Comparison of ENCODE assay signal across 13 mouse cellular contexts in the genomic region with DNA sequence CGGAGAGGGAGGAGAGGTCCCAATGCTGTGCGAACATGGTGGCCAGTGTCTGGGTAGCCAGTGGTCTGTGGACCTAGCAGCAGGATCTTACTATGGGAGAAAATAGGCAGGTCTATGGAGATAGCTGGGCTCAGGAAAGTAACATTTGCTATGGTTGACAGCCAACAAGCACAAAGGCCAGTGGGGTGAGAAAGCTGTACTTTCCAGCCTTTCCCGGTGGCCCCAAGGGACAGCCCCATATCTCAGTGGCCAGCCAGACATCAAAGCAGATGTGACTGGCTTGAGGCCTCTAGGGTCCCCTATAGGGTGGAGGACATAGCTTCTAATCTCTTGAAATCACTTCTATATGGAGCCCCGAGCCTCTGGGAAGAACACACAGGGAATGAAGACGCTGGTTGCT. TPM values are rescaled to one million over a fixed set of nuclear protein-coding genes. Genes with fewer than 3 reads are reported as not detected.
DNase-seq lines count a peak whose midpoint lies in the region; ATAC-seq and TF ChIP-seq lines count a peak whose summit lies in the region.
"Had no signal": no experiment of that assay in that cellular context is flagged by ENCODE, and none has a peak within 500 bp of the region (broad histone marks: within the 10 kb centered on the region; RNA-seq: fewer than 3 reads in every experiment).

No protein-coding gene starts in this region.

- no peaks in the 10 kb centered on the region for H3K36me3 ChIP-seq in CH12.LX (replicated peaks in 1 of 2; ENCODE audit: control insufficient read depth in 1 of 2, insufficient read depth in 1 of 2, low read length in 1 of 2)
- H3K36me3 ChIP-seq: embryonic facial prominence, embryonic 13.5 days; forebrain, embryonic 12.5 days; heart, embryonic 15.5 days; hindbrain, embryonic 13.5 days had no signal

- no peaks in the 10 kb centered on the region for H3K79me2 ChIP-seq in CH12.LX (replicated peaks; ENCODE audit: control insufficient read depth, extremely low read depth, insufficient read depth, poor library complexity, severe bottlenecking)

- ATAC-seq in frontal cortex, adult (ENCODE audit: low TSS enrichment): no peak

- no peak for TF ChIP-seq POLR2A in CH12.LX (IDR thresholded peaks at IDR 0.05; ENCODE audit: low read depth, low read length)

- peaks cover 25 to 26% of the 10 kb centered on the region in 2 experiments for H3K4me1 ChIP-seq in CH12.LX (ENCODE audit: control insufficient read depth in 1 of 2, insufficient read depth in 2 of 2)
- H3K4me1 ChIP-seq: embryonic facial prominence, embryonic 13.5 days had no signal

- H3K27me3 ChIP-seq in CH12.LX (replicated peaks): peaks cover 48% of the 10 kb centered on the region
- H3K27me3 ChIP-seq: embryonic facial prominence, embryonic 13.5 days; forebrain, embryonic 12.5 days; heart, embryonic 15.5 days; hindbrain, embryonic 13.5 days had no signal

- H3K9me3 ChIP-seq in CH12.LX (replicated peaks; ENCODE audit: low read length): peaks cover 2% of the 10 kb centered on the region
- H3K9me3 ChIP-seq: embryonic facial prominence, embryonic 13.5 days; forebrain, embryonic 12.5 days; heart, embryonic 15.5 days; hindbrain, embryonic 13.5 days had no signal

- no peak for TF ChIP-seq RAD21 in CH12.LX (IDR thresholded peaks at IDR 0.05; ENCODE audit: low read depth, low read length)

- peak; percentile 32 for DNase-seq in adrenal gland, postnatal 14 days
- DNase-seq in adrenal gland, postnatal 4 days (ENCODE audit: low spot score in 2 of 2): no peak
- peak; percentile 59 for DNase-seq in cerebellum, adult 9-10 months
- no peak for DNase-seq in cerebellum, postnatal 4 days (ENCODE audit: low spot score in 2 of 2)
- no peak for DNase-seq in CH12.LX (ENCODE audit: extremely low read depth)
- peak; percentile 47 to 61 for DNase-seq in cerebellum, postnatal 25 days

- TF ChIP-seq EP300 in CH12.LX (IDR thresholded peaks at IDR 0.05; ENCODE audit: low read length): no peak

- in situ Hi-C loops in CH12.LX (cut with MboI; ENCODE audit: low pct_ligation_motif_present, low pct_unique_long_range_greater_than_20kb, low sequenced_read_pairs): loop anchor here (10.0 kb wide), 1 partner anchor 388 kb away; no protein-coding TSS in a partner anchor

- dilution Hi-C loops in CH12.LX (cut with MboI; ENCODE audit: extremely low pct_ligation_motif_present, extremely low pct_unique_long_range_greater_than_20kb, low sequenced_read_pairs): no loop called here

- H3K27ac ChIP-seq in CH12.LX (ENCODE audit: insufficient read depth, low read depth): peak overlapping the region; percentile 62
- H3K27ac ChIP-seq: embryonic facial prominence, embryonic 13.5 days; forebrain, embryonic 12.5 days; heart, embryonic 15.5 days; hindbrain, embryonic 13.5 days had no signal

- TF ChIP-seq CTCF in CH12.LX (conservative IDR thresholded peaks at IDR 0.05 in 1 of 2, IDR thresholded peaks at IDR 0.05 in 1 of 2; ENCODE audit: low read depth in 2 of 2, low read length in 2 of 2): no peak

- H3K4me2 ChIP-seq in CH12.LX (ENCODE audit: insufficient read depth, low read depth, poor library complexity, severe bottlenecking): peak overlapping the region; percentile 44
- H3K4me2 ChIP-seq: embryonic facial prominence, embryonic 13.5 days; forebrain, embryonic 12.5 days; heart, embryonic 11.5 days; heart, embryonic 15.5 days; hindbrain, embryonic 13.5 days had no signal

- H3K9ac ChIP-seq in CH12.LX (ENCODE audit: insufficient read depth, low read depth): no peak overlapping the region
- H3K9ac ChIP-seq: embryonic facial prominence, embryonic 13.5 days; forebrain, embryonic 12.5 days; heart, embryonic 15.5 days; hindbrain, embryonic 13.5 days had no signal

- no peak overlapping the region for H3K4me3 ChIP-seq in CH12.LX (replicated peaks in 1 of 3; ENCODE audit: low read depth in 2 of 3, low read length in 2 of 3, poor library complexity in 1 of 3)
- H3K4me3 ChIP-seq: embryonic facial prominence, embryonic 13.5 days; forebrain, embryonic 12.5 days; heart, adult 2 months; heart, embryonic 15.5 days; hindbrain, embryonic 13.5 days had no signal

TF ChIP-seq in CH12.LX, 34 proteins besides CTCF, POLR2A, EP300 and RAD21:
- TF ChIP-seq SMC3 (IDR thresholded peaks at IDR 0.05; ENCODE audit: low read depth, low read length) (no peak), TCF12 (IDR thresholded peaks at IDR 0.05; ENCODE audit: low read depth, low read length) (peak; percentile 27; the same call in 1 of the 2 replicates), IRF4 (IDR thresholded peaks at IDR 0.05; ENCODE audit: low read depth, low read length) (peak; percentile 35; the same call in 1 of the 2 replicates)

RNA-seq across cellular contexts. Expression of a gene that starts 35.8 kb away (rescaled TPM):
- 20.6 and 25.2 TPM in 2 replicates for total RNA-seq in adrenal gland, postnatal 14 days (2021)
- 10 to 100 TPM; 31.5 to 32.3 TPM for total RNA-seq in adrenal gland, postnatal 4 days (2021)
- total RNA-seq in CH12.LX (2012; rRNA removed) (1.3 and 3.8 TPM in 2 replicates), CH12.LX (2014; rRNA removed) (not detected in 2 replicates)
- polyA plus RNA-seq in CH12.LX (2012; ENCODE audit: insufficient read length, low read depth): 0.50 and 0.53 TPM in 2 replicates
- polyA plus RNA-seq: heart, embryonic 11.5 days; heart, embryonic 15.5 days had no signal

Comparison
In these comparisons a context has a peak if more than half of its experiments do, and no peak if none do; other contexts are left out.
1. DNase-seq: peak in adrenal gland, postnatal 14 days (single experiment), cerebellum, adult 9-10 months (single experiment) and cerebellum, postnatal 25 days (2 of 2); none in adrenal gland, postnatal 4 days (0 of 2), cerebellum, postnatal 4 days (0 of 2) and CH12.LX (single experiment).